Mouse (Mus musculus) urinary bladder, postnatal 14 days (tissue): ENCODE results near the gene Gm17535.
"Not testable (repeated sequence)": the region's sequence is repeated elsewhere in the genome, so short reads cannot be mapped to it uniquely, and the experiment has no call there.

Experiments used
- DNase-seq: peaks from one replicate; pipeline ENCODE4 v3.0.0; 2021; ENCODE audit warnings: low spot score

Gene Gm17535

DNA sequence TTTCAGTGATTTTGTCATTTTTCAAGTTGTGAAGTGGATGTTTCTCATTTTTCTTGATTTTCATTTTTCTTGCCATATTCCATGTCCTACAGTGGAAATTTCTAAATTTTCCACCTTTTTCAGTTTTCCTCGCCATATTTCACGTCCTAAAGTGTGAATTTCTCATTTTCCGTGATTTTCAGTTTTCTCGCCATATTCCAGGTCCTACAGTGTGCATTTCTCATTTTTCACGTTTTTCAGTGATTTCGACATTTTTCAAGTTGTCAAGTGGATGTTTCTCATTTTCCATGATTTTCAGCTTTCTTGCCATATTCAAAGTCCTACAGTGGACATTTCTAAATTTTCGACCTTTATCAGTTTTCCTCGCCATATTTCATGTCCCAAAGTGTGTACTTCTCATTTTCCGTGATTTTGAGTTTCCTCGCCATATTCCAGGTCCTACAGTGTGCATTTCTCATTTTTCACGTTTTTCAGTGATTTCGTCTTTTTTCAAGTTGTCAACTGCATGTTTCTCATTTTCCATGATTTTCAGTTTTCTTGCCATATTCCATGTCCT is 9.4 kb upstream of the Gm17535 start, which contains the start of gene Gm10717:
Gm10717 (plus strand) TSS at position 506 of the 556 bp plus-strand sequence.
- DNase-seq = peak; percentile 53

DNA sequence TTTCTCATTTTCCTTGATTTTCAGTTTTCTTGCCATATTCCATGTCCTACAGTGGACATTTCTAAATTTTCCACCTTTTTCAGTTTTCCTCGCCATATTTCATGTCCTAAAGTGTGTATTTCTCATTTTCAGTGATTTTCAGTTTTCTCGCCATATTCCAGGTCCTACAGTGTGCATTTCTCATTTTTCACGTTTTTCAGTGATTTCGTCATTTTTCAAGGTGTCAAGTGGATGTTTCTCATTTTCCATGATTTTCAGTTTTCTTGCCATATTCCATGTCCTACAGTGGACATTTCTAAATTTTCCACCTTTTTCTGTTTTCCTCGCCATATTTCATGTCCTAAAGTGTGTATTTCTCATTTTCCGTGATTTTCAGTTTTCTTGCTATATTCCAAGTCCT is 8.7 kb upstream of the Gm17535 start:
- peak; percentile 71 for DNase-seq

DNA sequence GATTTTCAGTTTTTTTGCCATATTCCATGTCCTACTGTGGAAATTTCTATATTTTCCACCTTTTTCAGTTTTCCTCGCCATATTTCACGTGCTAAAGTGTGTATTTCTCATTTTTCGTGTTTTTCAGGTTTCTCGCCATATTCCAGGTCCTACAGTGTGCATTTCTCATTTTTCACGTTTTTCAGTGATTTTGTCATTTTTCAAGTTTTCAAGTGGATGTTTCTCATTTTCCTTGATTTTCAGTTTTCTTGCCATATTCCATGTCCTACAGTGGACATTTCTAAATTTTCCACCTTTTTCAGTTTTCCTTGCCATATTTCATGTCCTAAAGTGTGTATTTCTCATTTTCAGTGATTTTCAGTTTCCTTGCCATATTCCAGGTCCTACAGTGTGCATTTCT is 8.3 kb upstream of the Gm17535 start:
- not testable (repeated sequence) for DNase-seq

DNA sequence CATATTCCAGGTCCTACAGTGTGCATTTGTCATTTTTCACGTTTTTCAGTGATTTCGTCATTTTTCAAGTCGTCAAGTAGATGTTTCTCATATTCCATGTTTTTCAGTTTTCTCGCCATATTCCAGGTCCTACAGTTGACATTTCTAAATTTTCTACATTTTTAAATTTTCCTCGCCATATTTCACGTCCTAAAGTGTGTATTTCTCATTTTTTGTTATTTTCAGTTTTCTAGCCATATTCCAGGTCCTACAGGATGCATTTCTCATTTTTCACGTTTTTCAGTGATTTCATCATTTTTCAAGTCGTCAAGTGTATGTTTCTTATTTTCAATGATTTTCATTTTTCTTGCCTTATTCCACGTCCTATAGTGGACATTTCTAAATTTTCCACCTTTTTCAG is 7.7 kb upstream of the Gm17535 start:
- not testable (repeated sequence) for DNase-seq

GRCm38 (mm10) chr9:3027200-3027599 is 7.2 kb upstream of the Gm17535 start:
- DNase-seq = not testable (repeated sequence)

GRCm38 (mm10) chr9:3029276-3030000 is 5.0 kb upstream of the Gm17535 start:
- DNase-seq = peak; percentile 20

- DNase-seq = not testable (repeated sequence)
Measured at GRCm38 (mm10) chr9:3030677-3031318, 3.6 kb upstream of the Gm17535 start.

- not testable (repeated sequence) for DNase-seq
Measured at GRCm38 (mm10) chr9:3036577-3036976, 2.2 kb downstream of the Gm17535 start, which contains the start of gene Gm10715. TSS of gene Gm10715 (plus strand) at chr9:3036877.

DNA sequence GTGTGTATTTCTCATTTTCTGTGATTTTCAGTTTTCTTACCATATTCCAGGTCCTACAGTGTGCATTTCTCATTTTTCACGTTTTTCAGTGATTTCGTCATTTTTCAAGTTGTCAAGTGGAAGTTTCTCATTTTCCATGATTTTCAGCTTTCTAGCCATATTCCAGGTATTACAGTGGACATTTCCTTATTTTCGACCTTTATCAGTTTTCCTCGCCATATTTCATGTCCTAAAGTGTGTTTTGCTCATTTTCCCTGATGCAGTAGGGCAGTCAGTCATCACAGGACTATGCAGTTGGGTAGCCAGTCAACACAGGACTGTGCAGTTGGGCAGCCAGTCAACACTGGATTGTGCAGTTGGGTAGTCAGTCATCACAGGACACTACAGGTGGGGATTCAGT is 3.8 kb downstream of the Gm17535 start:
- not testable (repeated sequence) for DNase-seq
